Mouse (Mus musculus) thymus, adult 2 months (tissue): ENCODE measurements around the gene Spns2. TPM values are rescaled to one million over a fixed set of nuclear protein-coding genes. Genes with fewer than 3 reads are reported as not detected.
"Not testable (repeated sequence)": the region's sequence is repeated elsewhere in the genome, so short reads cannot be mapped to it uniquely, and the experiment has no call there.

Experiments used
- DNase-seq: peaks from one replicate; pipeline ENCODE4 v3.0.0; 2021
- H3K27ac ChIP-seq: fragments of 200-500 bp; 2 replicates; pipeline ENCODE4 v1.5.1; 2012; ENCODE audit warnings: low read length, control low read depth; ENCODE audit not compliant: control insufficient read depth, insufficient read depth
- H3K27me3 ChIP-seq: fragments of 200-500 bp; 2 replicates; pipeline ENCODE4 v1.6.1; 2012; ENCODE audit warnings: mild to moderate bottlenecking, low read length, moderate library complexity, mixed read lengths; ENCODE audit not compliant: control insufficient read depth, insufficient read depth
- H3K36me3 ChIP-seq: fragments of 200-500 bp; 2 replicates; pipeline ENCODE4 v1.6.1; 2012; ENCODE audit warnings: mild to moderate bottlenecking, low read length, moderate library complexity; ENCODE audit not compliant: control insufficient read depth, insufficient read depth
- H3K4me1 ChIP-seq: fragments of 200-500 bp; replicated peaks from 2 replicates; pipeline ENCODE4 v1.6.1; 2012; ENCODE audit warnings: low read length; ENCODE audit not compliant: control insufficient read depth, insufficient read depth
- H3K4me3 ChIP-seq: fragments of 200-500 bp; 2 replicates; pipeline ENCODE4 v1.5.1; 2012; ENCODE audit warnings: mild to moderate bottlenecking, low read length, control low read depth, moderate library complexity; ENCODE audit not compliant: control insufficient read depth, insufficient read depth
- CTCF ChIP-seq: fragments of 200-500 bp; IDR thresholded peaks from 2 replicates; pipeline ENCODE4 v1.5.1; 2012; ENCODE audit warnings: mild to moderate bottlenecking, control low read depth, low read length, moderate library complexity, borderline replicate concordance; ENCODE audit not compliant: control insufficient read depth, poor library complexity, insufficient read depth; ENCODE audit errors: extremely low read depth
- POLR2A ChIP-seq: fragments of 200-500 bp; IDR thresholded peaks from 2 replicates; pipeline ENCODE4 v1.6.1; 2012; ENCODE audit warnings: mild to moderate bottlenecking, low read length, control low read depth, moderate library complexity; ENCODE audit not compliant: control insufficient read depth, poor library complexity, insufficient read depth; ENCODE audit errors: extremely low read depth
- WGBS: fragments of 180-500 bp; shearing (Covaris S2); methylation state at CpG from one replicate; pipeline ENCODE4 v1.1.7; 2018; 5-methylcytosine and 5-hydroxymethylcytosine counted together
- polyA plus RNA-seq: library from polyadenylated mRNA; depleted of rRNA; stranded (reverse); fragments of >200 nt; gene quantifications from 2 replicates; pipeline ENCODE4 v1.2.3, GENCODE M21; 2012

The Spns2 gene
- polyA plus RNA-seq, 1 experiment: 10.6 TPM

DNA sequence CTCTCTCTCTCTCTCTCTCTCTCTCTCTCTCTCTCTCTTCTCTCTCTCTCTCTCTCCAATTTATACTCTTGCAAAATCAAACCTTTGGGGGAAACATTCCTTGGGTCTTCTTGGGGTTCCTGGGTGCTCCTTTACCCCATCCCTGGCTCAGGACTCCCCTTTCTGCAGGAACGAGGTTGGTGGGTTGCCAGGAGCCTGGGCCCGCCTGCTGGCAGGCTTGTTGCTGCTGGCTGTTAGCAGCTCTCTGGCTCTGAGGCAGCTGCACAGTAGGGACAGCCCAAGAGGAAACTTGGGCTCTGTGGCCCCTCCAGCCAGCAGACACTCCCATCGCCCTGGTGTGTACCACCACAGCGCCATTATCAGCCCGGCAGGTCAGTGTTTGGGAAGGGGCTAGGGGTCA is 53.4 kb downstream of the Spns2 start:
- no peaks in the 10 kb centered on the region for H3K4me1 ChIP-seq
- no peaks in the 10 kb centered on the region for H3K36me3 ChIP-seq
- WGBS: 88% methylated on average over 5 of the region's 5 CpGs
- H3K4me3 ChIP-seq: no peak overlapping the region
- no peak overlapping the region for H3K27ac ChIP-seq
- H3K27me3 ChIP-seq: no peaks in the 10 kb centered on the region
- no peak for TF ChIP-seq POLR2A
- no peak for DNase-seq

DNA sequence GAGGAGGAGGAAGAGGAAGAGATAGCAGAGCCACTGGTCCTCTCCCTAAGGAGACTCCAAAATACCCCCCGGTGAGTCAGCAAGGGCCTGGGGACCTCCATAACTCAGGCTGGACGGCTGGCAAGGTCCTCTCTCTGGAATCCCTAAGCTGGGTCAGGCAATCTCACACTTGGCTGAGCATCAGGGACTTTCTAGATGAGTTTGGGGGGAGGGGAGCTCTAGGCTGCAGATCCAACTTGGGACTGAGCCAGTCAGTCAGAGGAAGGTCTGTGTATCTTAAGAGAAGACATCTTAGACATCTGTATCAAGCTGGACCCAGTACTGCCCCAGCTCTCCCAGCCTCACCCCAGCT is 54.0 kb downstream of the Spns2 start:
- Histone ChIP-seq H3K27ac (no peak overlapping the region), H3K27me3 (no peaks in the 10 kb centered on the region), H3K36me3 (no peaks in the 10 kb centered on the region), H3K4me3 (no peak overlapping the region), H3K4me1 (no peaks in the 10 kb centered on the region)
- no peak for DNase-seq
- WGBS: 88% methylated on average over 2 of the region's 2 CpGs
- TF ChIP-seq POLR2A: no peak
- no peak for TF ChIP-seq CTCF

DNA sequence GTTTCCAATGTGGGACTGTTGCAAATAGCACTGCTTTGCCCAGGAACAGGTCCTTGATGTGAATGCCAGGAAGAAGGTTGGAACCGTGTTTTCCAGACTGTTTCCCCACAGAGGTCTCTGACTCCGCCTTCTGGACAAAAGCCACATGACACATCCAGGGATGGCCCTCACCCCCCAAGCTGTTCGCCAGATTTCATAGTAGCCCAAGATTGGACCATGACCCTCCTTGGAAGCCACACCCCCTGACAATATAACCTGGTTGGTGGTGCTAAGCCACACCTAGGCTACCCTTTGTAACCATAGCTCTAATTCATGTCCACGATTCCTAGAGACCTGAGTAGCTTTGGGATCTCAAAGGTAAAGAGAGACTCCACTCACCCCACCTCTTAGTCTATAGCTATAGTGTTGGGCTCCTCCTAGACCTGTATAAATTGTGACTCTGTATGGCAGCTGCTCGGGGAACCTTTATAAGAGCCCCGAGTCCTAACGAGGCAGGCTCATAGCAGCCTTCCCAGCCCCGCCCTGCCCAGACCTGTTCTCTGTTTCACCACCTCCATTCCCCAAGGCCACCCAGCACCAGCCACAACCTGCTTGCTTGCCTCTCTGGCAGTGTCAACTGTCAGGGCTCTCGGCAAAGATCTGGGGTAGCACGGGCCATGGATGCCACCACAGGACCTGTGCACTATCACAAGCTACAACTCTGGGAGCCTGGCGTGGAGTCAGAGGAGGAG is 54.6 kb downstream of the Spns2 start, which contains the start of gene Ggt6:
Gene Ggt6 (plus strand): TSS at position 564 of the 731 bp plus-strand sequence.
- 86% methylated on average over 11 of the region's 11 CpGs for WGBS
- H3K27me3 ChIP-seq: no peaks in the 10 kb centered on the region
- no peak within 1 kb of the TSS for H3K27ac ChIP-seq
- H3K36me3 ChIP-seq: no peaks in the 10 kb centered on the region
- H3K4me3 ChIP-seq: no peak within 1 kb of the TSS
- no peaks in the 10 kb centered on the region for H3K4me1 ChIP-seq
- TF ChIP-seq POLR2A (no peak), CTCF (no peak)
- no peak for DNase-seq

DNA sequence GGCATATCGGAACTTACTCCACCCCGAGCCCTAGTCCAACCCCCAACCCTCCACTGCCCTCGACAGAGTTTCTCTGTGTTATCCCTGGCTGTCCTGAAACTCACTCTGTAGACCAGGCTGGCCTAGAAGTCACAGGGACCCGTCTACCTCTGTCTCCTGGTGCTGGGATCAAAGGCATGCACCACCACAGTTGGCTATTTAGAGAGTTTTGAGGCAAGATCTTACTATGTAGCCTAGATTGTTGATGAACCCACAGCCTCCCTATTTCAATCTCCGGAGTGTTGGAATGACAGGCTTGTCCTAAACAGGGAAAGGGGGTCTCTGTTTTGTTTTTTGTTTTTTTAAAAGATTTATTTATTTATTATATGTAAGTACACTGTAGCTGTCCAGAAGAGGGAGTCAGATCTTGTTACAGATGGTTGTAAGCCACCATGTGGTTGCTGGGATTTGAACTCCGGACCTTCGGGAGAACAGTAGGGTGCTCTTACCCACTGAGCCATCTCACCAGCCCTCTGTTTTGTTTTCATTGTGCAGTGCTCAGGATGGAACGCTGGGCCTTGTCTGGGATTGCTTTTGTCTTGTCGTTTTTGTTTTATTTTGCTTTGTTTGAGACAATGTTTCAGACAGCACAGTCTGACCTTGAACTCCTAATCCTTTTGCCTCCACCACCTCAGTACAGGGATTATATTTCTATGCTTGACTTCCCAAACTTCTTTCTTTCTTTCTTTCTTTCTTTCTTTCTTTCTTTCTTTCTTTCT is 59.2 kb downstream of the Spns2 start:
- not testable (repeated sequence) for H3K4me3 ChIP-seq, H3K4me1 ChIP-seq, H3K27ac ChIP-seq, H3K27me3 ChIP-seq, DNase-seq, H3K36me3 ChIP-seq
- WGBS: 89% methylated on average over 9 of the region's 9 CpGs

DNA sequence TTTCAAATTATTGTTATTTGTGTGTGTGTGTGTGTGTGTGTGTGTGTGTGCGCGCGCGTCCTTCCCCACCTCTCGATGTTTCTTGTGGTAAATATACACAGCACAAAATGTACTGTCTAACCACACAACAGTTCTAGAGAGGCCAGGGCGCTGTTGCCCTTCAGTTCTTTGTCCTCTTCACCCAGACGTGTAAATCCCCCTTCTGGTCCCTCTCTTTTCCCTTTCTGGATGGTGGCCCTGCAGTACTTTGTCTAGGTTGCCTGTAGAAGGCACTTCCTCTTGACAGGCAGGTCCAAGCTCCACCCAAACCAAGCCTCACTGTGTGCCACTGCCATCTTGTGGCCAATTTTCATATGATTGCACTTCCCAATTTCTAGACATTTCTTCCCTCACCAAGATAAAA is 60.4 kb downstream of the Spns2 start:
- Histone ChIP-seq H3K4me3 (peak overlapping the region; percentile 21; the same call in 1 of the 2 replicates), H3K27me3 (no peaks in the 10 kb centered on the region), H3K36me3 (no peaks in the 10 kb centered on the region), H3K4me1 (no peaks in the 10 kb centered on the region; the same call in 1 of the 2 replicates), H3K27ac (peak overlapping the region; percentile 36; the same call in 1 of the 2 replicates)
- TF ChIP-seq POLR2A (no peak), CTCF (no peak)
- WGBS: 30% methylated on average over 7 of the region's 7 CpGs
- DNase-seq: peak; percentile 78

DNA sequence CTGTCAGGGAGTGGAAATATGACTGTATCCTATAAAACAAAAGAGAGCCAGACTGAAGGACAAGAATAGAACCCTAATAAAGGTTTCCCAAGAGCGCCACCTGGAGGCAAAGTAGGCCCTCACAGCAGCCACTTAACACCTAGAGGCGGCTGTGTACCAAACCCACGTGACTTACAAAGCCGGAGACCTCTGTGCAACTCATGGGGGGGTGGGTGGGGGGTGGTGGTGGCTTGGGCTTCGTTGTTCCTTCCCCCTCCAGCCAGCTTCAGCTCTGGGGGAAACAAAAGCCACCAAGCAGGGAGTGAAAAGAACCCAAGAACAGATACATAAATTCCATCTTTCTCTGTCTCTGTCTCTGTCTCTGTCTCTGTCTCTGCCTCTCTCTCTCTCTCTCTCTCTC is 61.0 kb downstream of the Spns2 start:
- no peaks in the 10 kb centered on the region for H3K27me3 ChIP-seq
- no peak overlapping the region for H3K4me3 ChIP-seq
- no peaks in the 10 kb centered on the region for H3K36me3 ChIP-seq
- H3K27ac ChIP-seq: no peak overlapping the region
- WGBS: 0% methylated on average over 5 of the region's 5 CpGs
- TF ChIP-seq POLR2A: no peak
- no peak for TF ChIP-seq CTCF
- DNase-seq: peak; percentile 78
- H3K4me1 ChIP-seq: no peaks in the 10 kb centered on the region; the same call in 1 of the 2 replicates

DNA sequence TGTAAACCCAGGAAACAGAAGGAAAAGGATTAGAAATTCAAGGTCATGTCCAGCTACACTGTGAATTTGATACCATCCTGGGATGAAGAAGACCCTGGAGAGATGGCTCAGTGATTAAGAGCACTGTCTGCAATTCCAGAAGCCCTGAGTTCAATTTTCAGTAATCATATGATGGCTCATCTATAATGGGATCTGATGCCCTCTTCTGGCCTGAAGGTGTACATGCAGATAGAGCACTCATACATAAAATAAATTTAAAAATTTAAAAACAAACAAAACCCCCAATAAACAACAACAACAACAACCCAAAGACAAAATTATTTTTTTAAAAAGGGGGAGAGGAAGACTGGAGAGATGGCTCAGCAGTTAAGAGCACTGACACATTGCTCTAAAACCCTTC is 62.8 kb downstream of the Spns2 start:
- TF ChIP-seq CTCF: no peak
- TF ChIP-seq POLR2A: no peak
- H3K36me3 ChIP-seq: no peaks in the 10 kb centered on the region
- no peaks in the 10 kb centered on the region for H3K27me3 ChIP-seq
- no peak for DNase-seq
- H3K27ac ChIP-seq: no peak overlapping the region
- H3K4me1 ChIP-seq: no peaks in the 10 kb centered on the region; the same call in 1 of the 2 replicates
- H3K4me3 ChIP-seq: no peak overlapping the region
